Mouse (Mus musculus): ENCODE data around the gene Rufy4. TPM values are rescaled to one million over a fixed set of nuclear protein-coding genes. Genes with fewer than 3 reads are reported as not detected.

Gene Rufy4
- polyA plus RNA-seq, 1 experiment from 2014 or later: 0.22 TPM

- Histone ChIP-seq H3K27me3 (0 out of 2 replicates have a peak, but pooled peaks cover 3% of the 10 kb centered on the region), H3K4me2 (no peak overlapping the region), H3K36me3 (no peaks in the 10 kb centered on the region), H3K4me3 (no peak overlapping the region), H3K9ac (no peak overlapping the region), H3K4me1 (peaks cover 34% of the 10 kb centered on the region), H3K9me3 (no peaks in the 10 kb centered on the region), H3K27ac (no peak overlapping the region)
- whole genome bisulfite sequencing: 65% methylated on average over 6 of the region's 6 CpGs
- ATAC-seq (ENCODE audit: insufficient number of reproducible peaks, insufficient read depth, low FRiP score, low TSS enrichment, low read depth): no peak
Observed at GRCm38 (mm10) chr1:74106214-74106613, 19.1 kb upstream of the Rufy4 start.

- WGBS: 74% methylated on average over 4 of the region's 5 CpGs
Observed at GRCm38 (mm10) chr1:74107931-74108618, 17.3 kb upstream of the Rufy4 start.

GRCm38 (mm10) chr1:74109670-74110069 is 15.7 kb upstream of the Rufy4 start:
- Histone ChIP-seq H3K4me1 (peaks cover 28% of the 10 kb centered on the region), H3K27me3 (no peaks in the 10 kb centered on the region), H3K27ac (no peak overlapping the region), H3K9ac (no peak overlapping the region), H3K4me2 (no peak overlapping the region), H3K4me3 (no peak overlapping the region), H3K36me3 (no peaks in the 10 kb centered on the region), H3K9me3 (no peaks in the 10 kb centered on the region)
- ATAC-seq (ENCODE audit: insufficient number of reproducible peaks, insufficient read depth, low FRiP score, low TSS enrichment, low read depth): no peak
- 63% methylated on average over 2 of the region's 2 CpGs for WGBS

More at GRCm38 (mm10) chr1:74107931-74108618, 17.3 kb upstream of the Rufy4 start:
- Histone ChIP-seq H3K36me3 (no peaks in the 10 kb centered on the region), H3K4me3 (no peak overlapping the region), H3K9ac (no peak overlapping the region), H3K4me1 (peaks cover 44% of the 10 kb centered on the region), H3K9me3 (no peaks in the 10 kb centered on the region), H3K27me3 (no peaks in the 10 kb centered on the region), H3K4me2 (no peak overlapping the region), H3K27ac (no peak overlapping the region)
- ATAC-seq (ENCODE audit: insufficient number of reproducible peaks, insufficient read depth, low FRiP score, low TSS enrichment, low read depth): no peak

- Histone ChIP-seq H3K27me3 (no peaks in the 10 kb centered on the region), H3K4me3 (no peak overlapping the region), H3K4me1 (peaks cover 26% of the 10 kb centered on the region), H3K27ac (peak overlapping the region; percentile 41), H3K36me3 (no peaks in the 10 kb centered on the region), H3K9me3 (no peaks in the 10 kb centered on the region), H3K4me2 (peak overlapping the region; percentile 16), H3K9ac (peak overlapping the region; percentile 54)
- 13% methylated on average over 8 of the region's 8 CpGs for WGBS
- ATAC-seq (ENCODE audit: insufficient number of reproducible peaks, insufficient read depth, low FRiP score, low TSS enrichment, low read depth): no peak
Observed at GRCm38 (mm10) chr1:74110932-74111695, 14.2 kb upstream of the Rufy4 start.

GRCm38 (mm10) chr1:74111696-74112030 is 13.7 kb upstream of the Rufy4 start:
- peak overlapping the region; percentile 16; the same call in 1 of the 2 replicates for H3K4me2 ChIP-seq
- no peaks in the 10 kb centered on the region for H3K27me3 ChIP-seq
- peaks cover 21% of the 10 kb centered on the region for H3K4me1 ChIP-seq
- peak overlapping the region; percentile 54 for H3K9ac ChIP-seq
- no peaks in the 10 kb centered on the region for H3K9me3 ChIP-seq
- no peaks in the 10 kb centered on the region for H3K36me3 ChIP-seq
- peak overlapping the region; percentile 41 for H3K27ac ChIP-seq
- 26% methylated on average over 6 of the region's 6 CpGs for WGBS
- H3K4me3 ChIP-seq: no peak overlapping the region
- ATAC-seq (ENCODE audit: insufficient number of reproducible peaks, insufficient read depth, low FRiP score, low TSS enrichment, low read depth): no peak

- H3K27me3 ChIP-seq: no peaks in the 10 kb centered on the region
- 73% methylated on average over 3 of the region's 3 CpGs for WGBS
- no peak overlapping the region for H3K4me2 ChIP-seq
- no peaks in the 10 kb centered on the region for H3K9me3 ChIP-seq
- peaks cover 21% of the 10 kb centered on the region for H3K4me1 ChIP-seq
- no peak overlapping the region for H3K9ac ChIP-seq
- H3K36me3 ChIP-seq: no peaks in the 10 kb centered on the region
- H3K27ac ChIP-seq: no peak overlapping the region
- no peak overlapping the region for H3K4me3 ChIP-seq
- no peak for ATAC-seq (ENCODE audit: insufficient number of reproducible peaks, insufficient read depth, low FRiP score, low TSS enrichment, low read depth)
Observed at GRCm38 (mm10) chr1:74113071-74113470, 12.3 kb upstream of the Rufy4 start.

- no peaks in the 10 kb centered on the region for H3K36me3 ChIP-seq
- no peak overlapping the region for H3K9ac ChIP-seq
- no peak overlapping the region for H3K4me3 ChIP-seq
- peaks cover 17% of the 10 kb centered on the region for H3K27me3 ChIP-seq
- H3K4me1 ChIP-seq: peaks cover 17% of the 10 kb centered on the region
- ATAC-seq (ENCODE audit: insufficient number of reproducible peaks, insufficient read depth, low FRiP score, low TSS enrichment, low read depth): no peak
- H3K9me3 ChIP-seq: no peaks in the 10 kb centered on the region
- WGBS: 88% methylated on average over 6 of the region's 6 CpGs
- H3K4me2 ChIP-seq: no peak overlapping the region
- no peak overlapping the region for H3K27ac ChIP-seq
Observed at GRCm38 (mm10) chr1:74117876-74118275, 7.5 kb upstream of the Rufy4 start.

- 72% methylated on average over 1 of the region's 1 CpGs for WGBS
- H3K4me3 ChIP-seq: no peak overlapping the region
- ATAC-seq (ENCODE audit: insufficient number of reproducible peaks, insufficient read depth, low FRiP score, low TSS enrichment, low read depth): no peak
- H3K4me1 ChIP-seq: peaks cover 18% of the 10 kb centered on the region
- no peak overlapping the region for H3K27ac ChIP-seq
- H3K27me3 ChIP-seq: peaks cover 29% of the 10 kb centered on the region
- no peak overlapping the region for H3K9ac ChIP-seq
- H3K4me2 ChIP-seq: no peak overlapping the region
- H3K9me3 ChIP-seq: no peaks in the 10 kb centered on the region
- no peaks in the 10 kb centered on the region for H3K36me3 ChIP-seq
Observed at GRCm38 (mm10) chr1:74119115-74119514, 6.2 kb upstream of the Rufy4 start.

GRCm38 (mm10) chr1:74121138-74121537 is 4.2 kb upstream of the Rufy4 start:
- Histone ChIP-seq H3K27ac (no peak overlapping the region), H3K9me3 (no peaks in the 10 kb centered on the region), H3K36me3 (no peaks in the 10 kb centered on the region), H3K4me3 (no peak overlapping the region), H3K4me1 (peaks cover 24% of the 10 kb centered on the region), H3K4me2 (no peak overlapping the region), H3K9ac (no peak overlapping the region), H3K27me3 (peaks cover 37% of the 10 kb centered on the region)
- 88% methylated on average over 7 of the region's 7 CpGs for WGBS
- no peak for ATAC-seq (ENCODE audit: insufficient number of reproducible peaks, insufficient read depth, low FRiP score, low TSS enrichment, low read depth)

- Histone ChIP-seq H3K9me3 (no peaks in the 10 kb centered on the region), H3K4me3 (no peak overlapping the region), H3K27ac (no peak overlapping the region; the same call in 1 of the 2 replicates), H3K4me1 (peaks cover 24% of the 10 kb centered on the region), H3K27me3 (peaks cover 40% of the 10 kb centered on the region), H3K36me3 (no peaks in the 10 kb centered on the region), H3K9ac (no peak overlapping the region), H3K4me2 (no peak overlapping the region)
- no peak for ATAC-seq (ENCODE audit: insufficient number of reproducible peaks, insufficient read depth, low FRiP score, low TSS enrichment, low read depth)
- WGBS: 48% methylated on average over 9 of the region's 9 CpGs
Observed at GRCm38 (mm10) chr1:74121821-74122576, 3.3 kb upstream of the Rufy4 start.

- H3K4me2 ChIP-seq: peak overlapping the region; percentile 86; the same call in 1 of the 2 replicates
- no peaks in the 10 kb centered on the region for H3K9me3 ChIP-seq
- 0 out of 2 replicates have a peak overlapping the region, but pooled peaks have one; percentile 60 for H3K4me3 ChIP-seq
- H3K9ac ChIP-seq: no peak overlapping the region
- H3K4me1 ChIP-seq: peaks cover 24% of the 10 kb centered on the region
- WGBS: 60% methylated on average over 8 of the region's 8 CpGs
- peaks cover 40% of the 10 kb centered on the region for H3K27me3 ChIP-seq
- H3K36me3 ChIP-seq: no peaks in the 10 kb centered on the region
- no peak for ATAC-seq (ENCODE audit: insufficient number of reproducible peaks, insufficient read depth, low FRiP score, low TSS enrichment, low read depth)
- H3K27ac ChIP-seq: no peak overlapping the region
Observed at GRCm38 (mm10) chr1:74123215-74123614, 2.1 kb upstream of the Rufy4 start.

Data from embryonic facial prominence, embryonic 13.5 days (tissue).